ENCODE assay signal across 18 mouse cellular contexts in genomic region chrX:163155251-163155650, GRCm38 (mm10).
A peak's percentile ranks its signal among the peaks of the same experiment; 100 is the strongest.
DNase-seq lines count a peak whose midpoint lies in the region; ATAC-seq lines count a peak whose summit lies in the region.
"Had no signal": no experiment of that assay in that cellular context is flagged by ENCODE, and none has a peak within 500 bp of the region (broad histone marks: within the 10 kb centered on the region; RNA-seq: fewer than 3 reads in every experiment).

No protein-coding gene starts in this region.

- ATAC-seq in frontal cortex, adult (ENCODE audit: low TSS enrichment), result peak; percentile 41; the same call in 1 of the 2 replicates
- ATAC-seq: forebrain, embryonic 15.5 days; hindbrain, embryonic 16.5 days; inflammation-experienced regulatory T-cells, adult 6 months; intestine, postnatal 0 days had no signal

- DNase-seq in cerebellum, adult 18-20 months, result peak; percentile 1 to 7
- no peak for DNase-seq in cerebellum, postnatal 4 days (ENCODE audit: low spot score in 2 of 2)
- DNase-seq in frontal cortex, adult 2 months (ENCODE audit: extremely low spot score in 1 of 2, low spot score in 1 of 2), result no peak
- DNase-seq in cerebellum, postnatal 36 days, result peak; percentile 4 to 9
- no peak for DNase-seq in urinary bladder, postnatal 10 days (ENCODE audit: low spot score)
- DNase-seq: adrenal gland, adult 2 months; adrenal gland, postnatal 25 days; gastrocnemius, adult 2 months; gastrocnemius, postnatal 25 days; heart, adult 18-20 months; heart, postnatal 10 days; heart, postnatal 4 days; kidney, adult 8-10 months had no signal

Comparison
In these comparisons a context has a peak if more than half of its experiments do, and no peak if none do; other contexts are left out.
1. DNase-seq: peak in cerebellum, adult 18-20 months (2 of 2) and cerebellum, postnatal 36 days (2 of 2); none in cerebellum, postnatal 4 days (0 of 2), frontal cortex, adult 2 months (0 of 2) and urinary bladder, postnatal 10 days (single experiment).